Mouse (Mus musculus) stomach, embryonic 14.5 days (tissue): ENCODE results near the gene Hs6st2. TPM values are rescaled to one million over a fixed set of nuclear protein-coding genes. Genes with fewer than 3 reads are reported as not detected.

Source experiments
- ATAC-seq: fragments of 200-750 bp; cut with Nextera tagmentation; 2 replicates; pipeline ENCODE4 v1.8.0; 2017; ENCODE audit warnings: low read depth, moderate TSS enrichment; ENCODE audit not compliant: insufficient number of reproducible peaks, insufficient read depth, low FRiP score
- H3K27ac ChIP-seq: fragments of 300-500 bp; sonication (generic); 2 replicates; pipeline ENCODE4 v1.5.1; 2014; ENCODE audit warnings: mild to moderate bottlenecking, low read length, moderate library complexity, mixed read lengths
- H3K27me3 ChIP-seq: fragments of 300-500 bp; sonication (generic); 2 replicates; pipeline ENCODE4 v1.6.1; 2014; ENCODE audit warnings: low read length, control low read depth, mixed read lengths; ENCODE audit not compliant: control insufficient read depth, insufficient read depth
- H3K36me3 ChIP-seq: fragments of 300-500 bp; sonication (generic); 2 replicates; pipeline ENCODE4 v1.6.1; 2014; ENCODE audit warnings: mild to moderate bottlenecking, control low read depth, low read length, moderate library complexity, mixed read lengths; ENCODE audit not compliant: control insufficient read depth, insufficient read depth
- H3K4me1 ChIP-seq: fragments of 300-500 bp; sonication (generic); 2 replicates; pipeline ENCODE4 v1.6.1; 2014; ENCODE audit warnings: low read length, control low read depth, mixed read lengths; ENCODE audit not compliant: control insufficient read depth, insufficient read depth
- H3K4me2 ChIP-seq: fragments of 300-500 bp; sonication (generic); replicated peaks from 2 replicates; pipeline ENCODE4 v1.6.1; 2014; ENCODE audit warnings: low read depth, low read length, control low read depth
- H3K4me3 ChIP-seq: fragments of 300-500 bp; sonication (generic); 2 replicates; pipeline ENCODE4 v1.5.1; 2014; ENCODE audit warnings: low read depth, low read length, control low read depth
- H3K9ac ChIP-seq: fragments of 300-500 bp; sonication (generic); replicated peaks from 2 replicates; pipeline ENCODE4 v1.6.1; 2014; ENCODE audit warnings: low read depth, mild to moderate bottlenecking, control low read depth, low read length, moderate library complexity, mixed read lengths
- H3K9me3 ChIP-seq: fragments of 300-500 bp; sonication (generic); 2 replicates; pipeline ENCODE4 v1.6.1; 2016; ENCODE audit warnings: low read depth, low read length, control low read depth; ENCODE audit not compliant: control insufficient read depth
- WGBS: fragments of 180-500 bp; shearing (Covaris S2); extraction: QIAGEN DNeasy Blood & Tissue Kit; methylation state at CpG from one replicate; pipeline ENCODE4 v1.1.7; 2014; 5-methylcytosine and 5-hydroxymethylcytosine counted together
- polyA plus RNA-seq: library from polyadenylated mRNA; unstranded; fragments of >200 nt; fragmentation: Nextera tagmentation; extraction: Ambion mirVana; gene quantifications from 2 replicates; pipeline ENCODE4 v1.2.1, GENCODE M21; 2014

Hs6st2 gene
- polyA plus RNA-seq, 1 experiment from 2014 or later: 10.3 TPM

DNA sequence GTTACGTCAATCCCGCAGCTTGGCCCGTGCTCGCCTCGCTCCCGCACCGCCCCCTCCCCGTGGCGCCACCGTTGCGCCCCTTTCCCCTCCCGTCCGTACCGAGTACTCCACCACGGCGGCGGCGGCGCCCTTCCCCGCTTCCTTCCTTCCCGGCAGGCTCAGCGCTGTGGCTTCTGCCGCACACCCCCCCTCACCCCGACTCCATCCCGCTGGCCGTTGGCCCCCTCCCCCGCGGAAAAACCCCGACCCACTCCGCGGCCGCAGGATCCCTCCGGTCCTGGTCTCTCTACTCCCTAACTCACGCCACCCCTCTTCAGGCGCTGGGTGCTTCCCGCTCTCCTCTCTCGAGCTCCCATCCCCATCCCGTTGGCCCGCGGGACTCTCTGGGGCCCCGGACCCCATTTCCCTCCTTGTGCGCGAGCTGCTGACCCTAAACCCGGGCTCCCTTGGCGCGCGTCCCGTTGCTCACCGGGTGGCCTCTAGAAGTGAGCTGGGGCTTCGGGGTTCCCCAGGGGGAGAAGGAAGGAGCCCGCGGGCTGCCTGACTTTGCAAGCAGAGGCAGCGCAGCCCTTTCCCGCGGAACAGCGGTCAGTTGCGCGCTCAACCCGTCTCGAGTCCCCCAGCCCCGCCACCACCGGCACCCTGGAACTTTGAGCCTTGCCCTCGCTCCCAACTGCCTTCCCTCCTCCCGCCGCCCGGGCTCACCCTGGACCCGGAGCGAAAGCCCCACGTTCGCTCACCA is 1.1 kb downstream of the Hs6st2 start:
- H3K9me3 ChIP-seq: no peaks in the 10 kb centered on the region
- H3K4me3 ChIP-seq: peak overlapping the region; percentile 47
- ATAC-seq: peak; percentile 42; the same call in 1 of the 2 replicates
- H3K4me1 ChIP-seq: no peaks in the 10 kb centered on the region
- WGBS: 14% methylated on average over 62 of the region's 70 CpGs
- H3K36me3 ChIP-seq: no peaks in the 10 kb centered on the region
- peak overlapping the region; percentile 30 for H3K9ac ChIP-seq
- peak overlapping the region; percentile 66 for H3K4me2 ChIP-seq
- H3K27me3 ChIP-seq: no peaks in the 10 kb centered on the region
- H3K27ac ChIP-seq: no peak overlapping the region

DNA sequence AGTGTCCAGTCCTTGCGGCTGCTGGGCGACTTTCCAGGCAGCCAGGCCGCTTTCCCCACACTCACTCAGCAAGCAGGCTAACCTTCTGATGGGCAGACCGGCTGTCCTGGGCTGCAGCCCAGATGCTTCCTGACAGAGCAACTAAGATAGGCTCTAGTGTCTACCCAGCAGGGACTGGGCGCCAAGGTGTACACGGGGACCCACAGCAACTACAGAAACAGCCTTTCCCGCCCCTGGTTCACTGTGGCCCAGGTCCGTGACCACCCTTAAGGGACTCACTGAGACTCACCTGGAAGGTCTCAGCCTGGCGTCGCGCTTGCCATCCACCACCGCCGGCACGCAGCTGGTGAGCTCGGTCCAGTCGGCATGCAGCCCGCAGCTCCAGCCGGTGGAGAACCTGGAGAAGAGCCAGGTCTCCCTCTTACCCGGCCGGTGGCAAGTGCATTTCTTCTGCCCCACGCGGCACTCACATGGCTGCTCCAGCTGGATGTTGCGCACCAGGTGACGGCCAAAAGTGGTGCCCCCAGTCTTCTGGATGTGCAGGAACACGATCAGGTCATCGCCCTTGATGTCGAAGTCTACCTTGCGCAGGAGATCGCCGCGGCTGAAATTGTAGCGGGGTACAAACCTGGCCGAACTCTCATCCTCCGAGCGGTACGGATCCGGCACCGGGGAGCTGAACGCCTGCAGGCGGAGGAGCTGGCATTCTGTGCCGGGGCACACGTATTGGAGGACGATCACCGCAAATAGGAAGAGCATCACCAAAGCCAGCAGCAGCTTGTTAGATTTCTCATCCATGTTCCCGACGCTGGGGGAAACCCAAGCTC is 1.8 kb downstream of the Hs6st2 start:
- Histone ChIP-seq H3K4me3 (peak overlapping the region; percentile 47), H3K9me3 (no peaks in the 10 kb centered on the region), H3K9ac (no peak overlapping the region), H3K27me3 (no peaks in the 10 kb centered on the region), H3K4me1 (no peaks in the 10 kb centered on the region), H3K27ac (no peak overlapping the region), H3K36me3 (no peaks in the 10 kb centered on the region), H3K4me2 (peak overlapping the region; percentile 66)
- ATAC-seq: no peak; the same call in 1 of the 2 replicates
- WGBS: 20% methylated on average over 46 of the region's 46 CpGs

GRCm38 (mm10) chrX:51658236-51658635 is 23.4 kb downstream of the Hs6st2 start:
- H3K27ac ChIP-seq: no peak overlapping the region
- no peak for ATAC-seq
- 53% methylated on average over 2 of the region's 2 CpGs for WGBS

DNA sequence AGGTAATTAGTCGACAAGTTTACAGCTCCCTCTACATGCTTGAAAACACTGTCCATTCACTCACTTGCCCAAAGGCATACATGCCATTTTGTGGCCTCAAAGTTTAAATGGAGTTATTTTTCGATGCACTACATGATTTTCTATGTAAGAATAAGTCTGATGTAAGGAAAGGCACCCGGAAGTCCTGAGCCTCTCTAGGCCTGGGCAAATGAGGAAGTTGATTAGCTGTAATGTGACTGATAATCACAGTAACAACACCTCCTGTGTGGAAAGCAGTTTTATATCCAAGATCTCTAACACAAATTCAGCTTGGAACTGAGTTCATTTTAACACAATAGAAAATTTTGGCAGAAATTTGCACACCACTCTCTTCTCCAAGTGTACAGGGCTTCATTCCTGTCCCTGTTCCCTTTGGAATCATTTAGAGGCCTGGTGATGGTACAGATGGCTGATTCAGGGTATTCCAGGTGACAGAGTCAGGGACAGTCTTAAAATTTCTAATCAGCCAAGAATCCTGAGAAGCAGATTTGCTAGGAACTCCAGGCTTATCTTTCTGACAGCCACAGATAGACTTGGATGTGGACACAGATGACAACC is 38.9 kb downstream of the Hs6st2 start:
- no peak for ATAC-seq
- H3K4me2 ChIP-seq: no peak overlapping the region
- no peaks in the 10 kb centered on the region for H3K9me3 ChIP-seq
- H3K27ac ChIP-seq: no peak overlapping the region
- WGBS: 87% methylated on average over 3 of the region's 3 CpGs
- no peak overlapping the region for H3K9ac ChIP-seq
- no peaks in the 10 kb centered on the region for H3K36me3 ChIP-seq
- H3K4me3 ChIP-seq: no peak overlapping the region
- H3K4me1 ChIP-seq: no peaks in the 10 kb centered on the region
- H3K27me3 ChIP-seq: no peaks in the 10 kb centered on the region

More at GRCm38 (mm10) chrX:51658236-51658635, 23.4 kb downstream of the Hs6st2 start:
- no peaks in the 10 kb centered on the region for H3K4me1 ChIP-seq
- no peaks in the 10 kb centered on the region for H3K27me3 ChIP-seq
- no peak overlapping the region for H3K4me2 ChIP-seq
- no peak overlapping the region for H3K9ac ChIP-seq
- H3K36me3 ChIP-seq: no peaks in the 10 kb centered on the region
- no peak overlapping the region for H3K4me3 ChIP-seq
- H3K9me3 ChIP-seq: no peaks in the 10 kb centered on the region

- Histone ChIP-seq H3K9ac (no peak overlapping the region), H3K36me3 (no peaks in the 10 kb centered on the region), H3K4me3 (no peak overlapping the region), H3K9me3 (no peaks in the 10 kb centered on the region), H3K27ac (no peak overlapping the region), H3K4me1 (no peaks in the 10 kb centered on the region), H3K27me3 (no peaks in the 10 kb centered on the region), H3K4me2 (no peak overlapping the region)
- ATAC-seq: no peak
- 59% methylated on average over 7 of the region's 7 CpGs for WGBS
Measured at GRCm38 (mm10) chrX:51635756-51636155, 45.9 kb downstream of the Hs6st2 start.

DNA sequence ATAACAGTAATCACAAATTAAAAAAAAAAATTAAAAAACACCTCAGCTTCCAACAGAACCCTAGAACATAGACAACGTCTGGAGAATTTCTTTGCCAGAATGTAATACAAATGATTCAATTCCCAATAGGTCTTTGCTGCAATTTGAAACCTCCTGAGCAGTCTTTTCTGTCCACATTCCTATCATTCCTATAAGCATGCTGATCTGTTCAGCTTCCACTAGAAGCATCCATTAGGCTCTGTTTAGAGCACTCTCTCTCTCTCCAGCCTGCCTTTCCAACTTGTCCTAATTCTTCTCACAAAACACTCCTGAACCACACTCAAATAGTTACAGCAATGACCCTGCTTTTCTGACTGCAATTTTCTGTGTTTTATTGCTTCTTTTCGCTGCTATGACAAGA is 50.3 kb downstream of the Hs6st2 start:
- H3K4me3 ChIP-seq: no peak overlapping the region
- no peaks in the 10 kb centered on the region for H3K36me3 ChIP-seq
- H3K9me3 ChIP-seq: no peaks in the 10 kb centered on the region
- ATAC-seq: no peak
- no peak overlapping the region for H3K9ac ChIP-seq
- no peaks in the 10 kb centered on the region for H3K27me3 ChIP-seq
- no peaks in the 10 kb centered on the region for H3K4me1 ChIP-seq
- 36% methylated on average over 2 of the region's 2 CpGs for WGBS
- no peak overlapping the region for H3K4me2 ChIP-seq
- no peak overlapping the region for H3K27ac ChIP-seq

DNA sequence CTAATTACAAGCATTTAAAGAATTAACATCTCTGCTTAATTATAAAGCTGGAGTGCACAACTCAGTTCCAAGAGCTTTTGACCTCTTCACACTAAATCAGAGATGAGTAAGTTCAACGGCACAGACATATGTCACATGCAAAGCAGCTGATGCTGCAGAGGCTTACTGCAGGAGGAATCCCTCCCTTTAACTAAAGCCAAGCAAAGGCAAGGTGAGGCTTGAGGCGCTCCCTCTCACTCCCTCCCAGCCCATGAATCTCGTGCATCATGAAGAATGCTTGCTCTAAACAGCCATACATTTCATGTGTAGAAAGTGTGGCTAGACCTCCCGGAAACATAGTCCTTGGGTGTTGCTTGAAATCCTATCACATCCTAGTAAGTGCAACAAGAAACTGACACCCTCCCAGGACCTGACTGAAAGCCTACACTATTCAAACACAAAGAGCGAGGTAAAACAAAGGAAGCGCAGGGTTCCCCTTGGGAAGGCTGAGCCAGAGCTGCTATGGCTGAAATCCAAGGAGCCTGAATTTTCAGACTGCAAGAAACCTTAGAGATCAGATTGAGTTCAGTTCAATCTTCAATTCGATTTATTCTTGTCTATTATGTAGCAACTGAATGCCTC is 67.2 kb downstream of the Hs6st2 start:
- no peak for ATAC-seq
- no peaks in the 10 kb centered on the region for H3K9me3 ChIP-seq
- H3K9ac ChIP-seq: no peak overlapping the region
- 32% methylated on average over 7 of the region's 7 CpGs for WGBS
- H3K4me3 ChIP-seq: no peak overlapping the region
- H3K4me1 ChIP-seq: no peaks in the 10 kb centered on the region
- H3K4me2 ChIP-seq: no peak overlapping the region
- H3K36me3 ChIP-seq: no peaks in the 10 kb centered on the region
- no peak overlapping the region for H3K27ac ChIP-seq
- no peaks in the 10 kb centered on the region for H3K27me3 ChIP-seq

DNA sequence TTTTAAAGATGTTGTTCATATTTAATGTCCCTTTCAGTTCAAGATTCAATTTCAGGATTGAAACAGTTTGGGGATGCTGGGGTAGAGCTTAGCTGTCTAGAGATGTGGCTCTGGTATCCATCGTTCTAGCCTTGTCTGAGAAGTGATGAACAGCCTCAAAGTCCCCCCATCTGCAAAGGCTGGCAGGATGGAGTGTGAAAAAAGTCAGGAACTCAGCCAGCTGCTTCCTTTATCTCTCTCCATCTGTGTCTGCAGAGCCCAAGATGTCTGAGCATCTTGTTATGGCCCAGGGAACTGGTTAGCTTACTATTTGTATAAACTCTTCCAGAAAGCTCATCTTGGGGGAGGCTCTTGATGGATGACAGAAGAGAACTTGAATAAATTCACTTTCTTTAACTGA is 70.9 kb downstream of the Hs6st2 start:
- Histone ChIP-seq H3K9me3 (no peaks in the 10 kb centered on the region), H3K9ac (no peak overlapping the region), H3K27me3 (no peaks in the 10 kb centered on the region), H3K27ac (no peak overlapping the region), H3K4me1 (no peaks in the 10 kb centered on the region), H3K4me3 (no peak overlapping the region), H3K4me2 (no peak overlapping the region), H3K36me3 (no peaks in the 10 kb centered on the region)
- 33% methylated on average over 1 of the region's 1 CpGs for WGBS
- no peak for ATAC-seq
